Mouse (Mus musculus): ENCODE results near the gene Bace2. TPM values are rescaled to one million over a fixed set of nuclear protein-coding genes. Genes with fewer than 3 reads are reported as not detected.
A peak's percentile ranks its signal among the peaks of the same experiment; 100 is the strongest.

Gene Bace2
- polyA plus RNA-seq, 1 experiment, result 0.66 TPM

GRCm38 (mm10) chr16:97441967-97442366, 85.4 kb downstream of the Bace2 start:
- no peak overlapping the region for H3ac ChIP-seq (ENCODE audit: control insufficient read depth, insufficient read length, low read depth)
- TF ChIP-seq MYOD1 (IDR thresholded peaks at IDR 0.05; ENCODE audit: control insufficient read depth, insufficient read length, low read depth) (no peak), CTCF (IDR thresholded peaks at IDR 0.05; ENCODE audit: control insufficient read depth, insufficient read depth, insufficient read length) (no peak), FOSL1 (IDR thresholded peaks at IDR 0.05; ENCODE audit: insufficient read depth, low read length, poor library complexity, severe bottlenecking) (no peak), USF1 (IDR thresholded peaks at IDR 0.05; ENCODE audit: low read depth) (no peak), CEBPB (IDR thresholded peaks at IDR 0.05; ENCODE audit: low read depth) (no peak), MAX (IDR thresholded peaks at IDR 0.05) (no peak), MYOG (IDR thresholded peaks at IDR 0.05; ENCODE audit: control insufficient read depth, extremely low read depth, insufficient read length) (no peak)
- no peaks in the 10 kb centered on the region for H3K79me2 ChIP-seq (ENCODE audit: control insufficient read depth, insufficient read depth)
- H3K79me3 ChIP-seq (ENCODE audit: low read depth), result no peaks in the 10 kb centered on the region
- H3K27me3 ChIP-seq (ENCODE audit: control insufficient read depth, insufficient read depth, insufficient read length), result no peaks in the 10 kb centered on the region
- H3K4me3 ChIP-seq (ENCODE audit: insufficient read depth, poor library complexity, severe bottlenecking), result no peak overlapping the region
- H3K36me3 ChIP-seq (ENCODE audit: control insufficient read depth, insufficient read depth), result no peaks in the 10 kb centered on the region

- Histone ChIP-seq H3K36me3 (ENCODE audit: control insufficient read depth, insufficient read depth) (no peaks in the 10 kb centered on the region), H3K4me3 (ENCODE audit: insufficient read depth, poor library complexity, severe bottlenecking) (no peak overlapping the region), H3ac (ENCODE audit: control insufficient read depth, insufficient read length, low read depth) (no peak overlapping the region), H3K79me3 (ENCODE audit: low read depth) (no peaks in the 10 kb centered on the region), H3K79me2 (ENCODE audit: control insufficient read depth, insufficient read depth) (no peaks in the 10 kb centered on the region), H3K27me3 (ENCODE audit: control insufficient read depth, insufficient read depth, insufficient read length) (no peaks in the 10 kb centered on the region)
- no peak for TF ChIP-seq MYOG (IDR thresholded peaks at IDR 0.05; ENCODE audit: control insufficient read depth, extremely low read depth, insufficient read length)
- no peak for TF ChIP-seq CTCF (IDR thresholded peaks at IDR 0.05; ENCODE audit: control insufficient read depth, insufficient read depth, insufficient read length)
- no peak for TF ChIP-seq MAX (IDR thresholded peaks at IDR 0.05)
- TF ChIP-seq USF1 (IDR thresholded peaks at IDR 0.05; ENCODE audit: low read depth), result no peak
- no peak for TF ChIP-seq FOSL1 (IDR thresholded peaks at IDR 0.05; ENCODE audit: insufficient read depth, low read length, poor library complexity, severe bottlenecking)
- no peak for TF ChIP-seq MYOD1 (IDR thresholded peaks at IDR 0.05; ENCODE audit: control insufficient read depth, insufficient read length, low read depth)
- TF ChIP-seq CEBPB (IDR thresholded peaks at IDR 0.05; ENCODE audit: low read depth), result no peak
These were observed 87.2 kb downstream of the Bace2 start for GRCm38 (mm10) chr16:97443670-97444263.

GRCm38 (mm10) chr16:97447386-97447785, 90.8 kb downstream of the Bace2 start:
- Histone ChIP-seq H3K4me3 (ENCODE audit: insufficient read depth, poor library complexity, severe bottlenecking) (no peak overlapping the region), H3K36me3 (ENCODE audit: control insufficient read depth, insufficient read depth) (no peaks in the 10 kb centered on the region), H3K79me2 (ENCODE audit: control insufficient read depth, insufficient read depth) (no peaks in the 10 kb centered on the region), H3K79me3 (ENCODE audit: low read depth) (no peaks in the 10 kb centered on the region), H3K27me3 (ENCODE audit: control insufficient read depth, insufficient read depth, insufficient read length) (no peaks in the 10 kb centered on the region), H3ac (ENCODE audit: control insufficient read depth, insufficient read length, low read depth) (no peak overlapping the region)
- TF ChIP-seq MYOD1 (IDR thresholded peaks at IDR 0.05; ENCODE audit: control insufficient read depth, insufficient read length, low read depth), result no peak
- no peak for TF ChIP-seq FOSL1 (IDR thresholded peaks at IDR 0.05; ENCODE audit: insufficient read depth, low read length, poor library complexity, severe bottlenecking)
- TF ChIP-seq CTCF (IDR thresholded peaks at IDR 0.05; ENCODE audit: control insufficient read depth, insufficient read depth, insufficient read length), result no peak
- no peak for TF ChIP-seq CEBPB (IDR thresholded peaks at IDR 0.05; ENCODE audit: low read depth)

GRCm38 (mm10) chr16:97459831-97460230, 103.3 kb downstream of the Bace2 start:
- no peaks in the 10 kb centered on the region for H3K27me3 ChIP-seq (ENCODE audit: control insufficient read depth, insufficient read depth, insufficient read length)
- H3K4me3 ChIP-seq (ENCODE audit: insufficient read depth, poor library complexity, severe bottlenecking), result no peak overlapping the region
- no peaks in the 10 kb centered on the region for H3K79me2 ChIP-seq (ENCODE audit: control insufficient read depth, insufficient read depth)
- no peak overlapping the region for H3ac ChIP-seq (ENCODE audit: control insufficient read depth, insufficient read length, low read depth)
- TF ChIP-seq MYOG (IDR thresholded peaks at IDR 0.05; ENCODE audit: control insufficient read depth, extremely low read depth, insufficient read length) (no peak), FOSL1 (IDR thresholded peaks at IDR 0.05; ENCODE audit: insufficient read depth, low read length, poor library complexity, severe bottlenecking) (no peak), USF1 (IDR thresholded peaks at IDR 0.05; ENCODE audit: low read depth) (no peak), CEBPB (IDR thresholded peaks at IDR 0.05; ENCODE audit: low read depth) (no peak), CTCF (IDR thresholded peaks at IDR 0.05; ENCODE audit: control insufficient read depth, insufficient read depth, insufficient read length) (no peak), MAX (IDR thresholded peaks at IDR 0.05) (no peak), MYOD1 (IDR thresholded peaks at IDR 0.05; ENCODE audit: control insufficient read depth, insufficient read length, low read depth) (no peak)
- H3K79me3 ChIP-seq (ENCODE audit: low read depth), result no peaks in the 10 kb centered on the region
- H3K36me3 ChIP-seq (ENCODE audit: control insufficient read depth, insufficient read depth), result no peaks in the 10 kb centered on the region

GRCm38 (mm10) chr16:97461271-97461670, 104.7 kb downstream of the Bace2 start:
- no peak overlapping the region for H3K4me3 ChIP-seq (ENCODE audit: insufficient read depth, poor library complexity, severe bottlenecking)
- H3K79me2 ChIP-seq (ENCODE audit: control insufficient read depth, insufficient read depth), result no peaks in the 10 kb centered on the region
- H3K27me3 ChIP-seq (ENCODE audit: control insufficient read depth, insufficient read depth, insufficient read length), result no peaks in the 10 kb centered on the region
- H3K36me3 ChIP-seq (ENCODE audit: control insufficient read depth, insufficient read depth), result no peaks in the 10 kb centered on the region
- no peaks in the 10 kb centered on the region for H3K79me3 ChIP-seq (ENCODE audit: low read depth)
- H3ac ChIP-seq (ENCODE audit: control insufficient read depth, insufficient read length, low read depth), result no peak overlapping the region
- TF ChIP-seq FOSL1 (IDR thresholded peaks at IDR 0.05; ENCODE audit: insufficient read depth, low read length, poor library complexity, severe bottlenecking) (no peak), CTCF (IDR thresholded peaks at IDR 0.05; ENCODE audit: control insufficient read depth, insufficient read depth, insufficient read length) (no peak), MYOG (IDR thresholded peaks at IDR 0.05; ENCODE audit: control insufficient read depth, extremely low read depth, insufficient read length) (no peak), CEBPB (IDR thresholded peaks at IDR 0.05; ENCODE audit: low read depth) (peak; percentile 50), USF1 (IDR thresholded peaks at IDR 0.05; ENCODE audit: low read depth) (no peak), MYOD1 (IDR thresholded peaks at IDR 0.05; ENCODE audit: control insufficient read depth, insufficient read length, low read depth) (no peak)

All from C2C12 (cell line).